Mouse (Mus musculus) adrenal gland, postnatal 25 days (tissue): Measurements from ENCODE around the gene Fbxl7. TPM values are rescaled to one million over a fixed set of nuclear protein-coding genes. Genes with fewer than 3 reads are reported as not detected.
A peak's percentile ranks its signal among the peaks of the same experiment; 100 is the strongest.
"Not testable (repeated sequence)": the region's sequence is repeated elsewhere in the genome, so short reads cannot be mapped to it uniquely, and the experiment has no call there.

Experiments used
- DNase-seq: peaks from one replicate; pipeline ENCODE4 v3.0.0; 2021; ENCODE audit warnings: mixed read lengths
- total RNA-seq: library from RNA; stranded (reverse); gene quantifications from 2 replicates; pipeline ENCODE4 v1.2.3, GENCODE M21; 2021

Gene Fbxl7
- total RNA-seq, 1 experiment from 2014 or later, result 15.5 TPM

DNA sequence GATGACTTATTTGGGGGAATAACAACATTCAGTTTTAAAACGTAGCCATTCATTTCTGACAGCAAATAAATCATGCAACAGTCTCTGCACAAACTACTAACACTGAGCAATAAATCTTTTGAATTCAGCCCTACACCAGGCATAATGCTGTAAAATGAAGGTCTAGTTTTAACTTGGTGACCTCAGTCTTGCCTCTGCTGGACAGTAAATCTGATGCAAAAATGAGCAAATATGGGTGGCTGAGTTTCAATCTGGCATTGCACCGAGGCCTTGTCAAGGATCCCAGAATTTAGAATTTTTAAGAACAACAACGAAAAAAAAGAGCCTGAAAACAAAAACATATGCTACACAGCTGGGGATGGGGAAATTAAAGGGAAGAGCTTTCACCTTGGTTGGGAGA, 85.8 kb downstream of the Fbxl7 start:
- no peak for DNase-seq

DNA sequence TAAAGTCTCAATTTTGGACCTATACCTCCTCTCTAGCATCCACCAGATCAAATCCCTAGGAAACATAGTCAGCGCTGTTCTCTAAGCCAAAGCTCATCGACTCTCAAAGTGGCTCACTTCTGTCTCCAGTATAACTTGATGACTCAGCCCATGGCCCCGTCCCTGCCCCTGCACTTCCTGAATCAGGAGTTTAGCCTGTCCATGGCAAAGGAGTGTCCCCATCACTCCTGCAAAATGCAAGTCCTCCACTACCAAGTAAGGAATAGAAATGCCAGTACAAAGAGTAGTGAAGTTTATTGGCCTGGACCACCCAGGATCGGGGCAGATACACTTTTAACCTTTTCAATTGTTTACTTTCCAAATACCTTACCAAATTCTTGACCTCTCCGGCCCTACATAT, 91.3 kb downstream of the Fbxl7 start:
- DNase-seq, result peak; percentile 21

DNA sequence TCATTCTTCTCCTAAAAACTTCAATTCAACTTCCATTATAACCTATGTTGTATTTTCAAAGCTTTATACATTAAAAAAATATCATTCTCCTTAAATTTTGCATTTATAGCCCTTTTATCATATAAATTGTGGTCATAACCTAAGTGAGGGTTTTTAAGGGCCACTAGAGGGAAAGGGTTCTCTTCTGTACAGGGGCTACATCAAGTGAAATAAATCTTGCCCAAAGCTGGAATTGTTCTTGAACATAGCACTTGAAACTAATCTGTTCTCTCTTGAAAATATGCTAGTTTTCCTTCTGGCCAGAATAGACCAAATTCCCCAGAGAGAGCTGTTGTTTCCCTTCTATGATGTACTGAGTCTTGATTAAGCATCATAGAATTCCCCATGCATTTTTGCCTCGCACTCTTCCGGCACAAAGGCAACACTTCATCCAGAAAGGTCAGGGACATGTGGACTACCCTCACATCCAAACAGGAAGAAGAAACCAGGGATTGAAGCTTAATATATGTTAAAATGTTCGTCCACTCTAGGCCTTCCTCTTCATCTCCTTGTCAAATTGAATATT, 95.8 kb downstream of the Fbxl7 start:
- DNase-seq, result no peak

DNA sequence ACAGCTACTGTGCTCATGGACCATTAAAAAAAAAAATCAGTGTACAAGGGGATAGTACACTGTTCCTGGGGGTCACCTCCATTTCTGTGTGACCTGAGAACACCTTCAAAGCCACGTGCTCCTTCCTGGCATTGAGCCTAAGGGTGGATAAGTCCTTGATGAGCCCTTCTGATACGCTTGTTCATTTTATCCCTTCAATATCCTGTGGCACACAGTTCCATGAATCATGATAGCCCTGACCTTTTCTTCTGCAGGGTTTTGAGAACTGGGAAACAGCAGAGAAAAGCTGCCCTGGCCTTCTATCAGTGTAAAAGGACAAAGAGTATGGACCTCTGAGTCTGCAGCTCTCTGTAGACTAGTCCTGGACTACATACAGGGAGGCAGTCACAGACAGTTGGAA, 99.4 kb downstream of the Fbxl7 start:
- peak; percentile 39 for DNase-seq

DNA sequence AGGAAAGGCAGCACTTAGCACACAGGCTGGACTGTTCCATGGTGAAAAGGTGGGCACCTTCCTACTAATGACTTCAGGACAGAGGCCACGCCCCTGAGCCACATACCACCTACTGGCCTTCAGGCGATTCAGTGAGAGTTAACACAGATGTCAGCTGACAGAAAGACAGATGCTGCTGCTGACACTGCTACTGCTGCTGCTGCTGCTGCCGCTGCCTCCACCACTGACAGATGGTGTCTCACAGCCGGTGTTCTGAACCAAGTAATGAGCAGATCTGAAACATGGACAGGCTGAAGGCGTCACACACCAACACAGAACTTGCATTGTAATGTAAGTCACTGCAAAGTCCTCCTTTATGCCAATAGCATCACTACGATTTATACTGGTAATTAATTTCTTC, 99.9 kb downstream of the Fbxl7 start:
- peak; percentile 21 for DNase-seq

DNA sequence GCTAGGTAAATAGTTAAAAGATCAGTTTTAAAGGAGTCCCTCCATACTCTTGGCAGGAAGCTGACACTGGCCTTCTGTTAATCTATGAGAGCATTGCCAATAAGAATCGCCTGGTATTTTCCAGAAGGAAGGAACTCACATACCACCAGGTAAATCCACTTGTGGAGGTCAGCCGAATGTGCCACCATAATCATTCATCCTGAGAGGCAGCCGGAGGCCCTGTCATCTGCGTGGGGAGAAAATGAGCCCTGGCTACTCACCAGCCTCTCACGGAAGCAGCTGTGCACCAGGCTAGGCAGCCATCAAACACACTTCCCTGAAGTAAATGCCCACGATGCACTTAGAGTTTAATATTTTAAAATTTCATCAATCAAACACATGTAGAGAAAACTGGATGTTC, 108.2 kb downstream of the Fbxl7 start:
- DNase-seq, result no peak

DNA sequence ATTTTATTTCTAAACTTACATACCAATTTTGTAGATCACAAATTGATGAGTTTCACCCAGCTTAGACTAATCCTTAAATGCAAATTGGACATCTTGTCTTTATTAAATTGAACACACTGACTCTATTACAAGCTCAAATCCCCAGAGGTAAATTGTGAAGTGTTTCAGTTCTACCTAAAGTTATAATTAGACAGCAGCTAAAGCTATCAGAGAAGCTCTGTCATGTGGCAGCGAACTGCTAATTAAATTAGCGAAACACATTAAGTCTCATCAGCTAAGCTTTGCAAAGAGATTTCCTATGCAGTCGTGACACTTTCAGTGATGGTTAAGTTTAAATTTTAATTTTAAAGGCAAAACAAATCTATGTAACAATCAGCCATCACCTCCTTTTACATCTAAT, 114.8 kb downstream of the Fbxl7 start:
- DNase-seq, result no peak

DNA sequence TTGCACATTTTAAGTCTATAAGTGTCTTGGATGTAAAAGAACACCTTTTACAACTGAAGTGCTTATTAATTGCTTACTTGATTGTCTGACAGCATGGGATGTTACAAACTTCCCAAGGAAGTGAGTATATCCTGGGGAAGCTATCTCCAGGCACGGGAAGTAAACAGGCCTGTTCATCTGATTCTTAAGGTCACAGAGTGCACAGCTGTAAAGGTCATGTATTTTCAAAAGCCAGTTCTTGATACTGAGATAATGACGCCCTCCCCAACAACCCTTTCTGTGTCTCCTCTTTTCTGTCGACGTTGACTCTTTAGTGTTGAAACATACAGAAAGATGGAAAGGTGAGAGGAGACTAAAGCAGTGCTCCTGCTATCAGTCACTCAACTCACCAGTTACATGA, 116.3 kb downstream of the Fbxl7 start:
- DNase-seq, result no peak

DNA sequence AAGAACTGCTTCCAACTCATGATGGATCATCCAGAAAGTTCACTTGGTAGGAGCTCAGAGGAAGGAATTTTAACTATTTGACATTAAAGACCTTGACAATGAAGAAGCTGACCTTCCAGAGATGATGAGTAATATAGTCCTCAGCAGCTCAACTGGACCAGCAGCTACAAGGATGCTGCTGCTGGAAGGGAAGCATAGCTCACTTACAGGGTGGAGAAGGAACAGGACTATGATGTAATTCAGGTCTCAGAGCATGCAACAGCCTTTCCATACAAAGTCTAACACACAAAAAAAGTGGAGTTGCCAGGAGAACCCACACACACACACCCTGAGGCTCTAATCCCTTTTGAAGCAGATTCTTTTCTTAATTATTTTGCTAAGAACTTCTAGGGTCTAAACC, 119.7 kb downstream of the Fbxl7 start:
- no peak for DNase-seq

DNA sequence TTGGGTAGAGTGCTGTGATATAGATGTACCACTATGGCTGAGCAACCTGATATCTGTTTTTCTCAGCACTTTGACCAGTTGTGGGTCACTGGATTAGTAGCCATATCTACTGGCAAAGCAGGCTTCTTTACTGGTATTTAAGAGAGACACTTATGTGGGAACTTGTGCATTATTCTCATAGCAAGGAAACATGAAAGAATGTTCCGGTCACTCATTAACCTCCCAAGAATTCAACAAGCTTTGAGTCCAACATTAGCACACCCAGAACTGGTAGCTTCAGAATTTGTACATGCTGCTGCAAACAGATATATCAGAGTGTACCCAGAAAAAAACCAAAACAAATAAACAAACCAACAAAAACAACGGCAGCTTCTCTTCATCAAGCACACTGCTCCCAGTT, 120.5 kb downstream of the Fbxl7 start:
- no peak for DNase-seq

DNA sequence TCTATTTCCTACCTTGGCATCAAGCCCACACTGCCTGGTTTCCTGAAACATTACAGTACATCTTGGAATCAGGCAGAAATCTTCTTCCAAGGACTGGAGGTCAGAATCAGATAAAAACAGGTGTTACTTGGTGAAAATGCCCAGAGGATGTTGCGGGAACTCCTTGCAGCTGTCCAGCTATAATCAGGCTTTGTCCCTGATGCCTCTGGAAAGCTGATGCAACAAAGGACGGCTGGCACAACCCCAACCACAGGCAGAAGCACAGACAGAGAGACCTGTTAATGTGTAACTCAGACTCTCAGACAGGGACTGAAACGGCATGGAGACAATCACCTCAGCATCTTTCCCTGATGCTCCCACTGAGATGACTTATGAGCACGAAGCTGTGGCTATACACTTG, 133.7 kb downstream of the Fbxl7 start:
- no peak for DNase-seq

DNA sequence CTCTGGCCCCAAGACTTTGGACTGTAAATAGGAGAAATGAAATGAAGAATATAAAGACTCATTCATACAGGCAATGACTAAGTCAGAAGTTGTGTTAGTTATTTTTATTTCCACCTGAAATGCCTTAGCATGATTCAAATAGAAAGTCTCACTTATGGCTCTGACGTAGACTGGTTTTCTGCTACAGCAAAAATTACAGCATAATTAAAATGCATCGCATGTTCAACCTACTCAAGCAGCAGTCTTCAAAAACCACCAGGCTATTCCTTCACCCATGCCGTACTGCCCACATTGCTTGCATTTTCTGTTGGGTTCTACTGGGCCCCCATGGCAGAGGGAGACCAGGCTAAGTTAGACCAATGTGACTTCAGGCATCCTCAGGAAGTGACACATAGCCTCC, 146.9 kb downstream of the Fbxl7 start:
- DNase-seq, result no peak

DNA sequence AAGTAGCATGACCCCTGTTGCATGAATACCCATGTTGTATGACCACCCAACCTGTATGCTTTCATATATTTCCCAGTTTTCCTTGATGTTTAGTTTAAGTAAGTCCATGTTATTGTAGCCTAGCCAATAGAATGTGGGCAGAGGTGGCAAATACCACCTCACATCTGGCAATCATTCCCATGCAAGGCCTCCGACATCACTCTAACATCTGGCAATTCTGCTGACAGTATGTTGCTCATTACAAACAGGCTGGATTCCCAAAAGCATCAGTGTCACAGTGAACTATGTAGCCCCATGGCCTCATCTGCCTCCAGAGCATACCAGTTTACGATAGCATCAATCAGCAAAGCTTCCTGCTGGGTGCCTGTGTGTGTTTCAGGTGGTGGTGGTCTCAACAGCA, 163.0 kb downstream of the Fbxl7 start:
- no peak for DNase-seq

DNA sequence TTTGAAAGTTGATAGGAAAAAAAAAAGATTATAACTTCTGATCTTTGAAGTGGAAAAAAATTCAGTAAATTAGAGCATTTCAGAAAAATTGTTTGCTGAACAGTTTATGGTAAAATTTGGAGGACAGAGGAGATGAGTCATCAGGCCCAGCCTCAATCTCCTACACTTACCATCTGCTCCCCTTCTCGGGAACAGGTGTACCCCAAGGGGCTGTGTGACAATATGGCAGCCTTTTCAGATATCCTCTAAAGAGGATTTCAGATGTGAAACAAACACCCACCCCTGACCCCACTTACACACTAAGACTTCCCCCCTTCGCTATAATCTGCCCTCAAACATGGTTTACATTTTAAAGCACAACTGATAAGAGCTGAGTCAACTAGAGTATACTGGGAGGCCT, 164.6 kb downstream of the Fbxl7 start:
- no peak for DNase-seq

DNA sequence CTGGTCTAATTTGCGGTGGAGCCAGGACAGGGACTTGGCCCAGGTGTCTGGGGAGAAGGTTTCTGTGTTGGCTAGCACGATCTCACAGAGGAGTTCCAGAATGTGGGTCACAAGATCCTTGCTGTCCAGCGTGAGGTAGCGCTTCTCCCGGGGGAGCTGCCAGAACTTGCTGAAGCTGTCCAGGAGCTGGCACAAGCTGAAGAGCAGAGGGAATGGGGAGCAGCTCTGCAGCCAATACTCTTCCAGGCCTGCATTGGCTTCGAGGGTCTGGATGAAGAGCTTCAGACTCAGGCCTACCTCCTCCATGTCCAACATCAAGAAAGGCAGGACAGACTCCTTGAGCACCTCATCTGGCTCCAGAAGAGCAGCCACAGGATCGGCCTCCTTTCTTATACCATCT, 166.0 kb downstream of the Fbxl7 start:
- DNase-seq, result not testable (repeated sequence)

DNA sequence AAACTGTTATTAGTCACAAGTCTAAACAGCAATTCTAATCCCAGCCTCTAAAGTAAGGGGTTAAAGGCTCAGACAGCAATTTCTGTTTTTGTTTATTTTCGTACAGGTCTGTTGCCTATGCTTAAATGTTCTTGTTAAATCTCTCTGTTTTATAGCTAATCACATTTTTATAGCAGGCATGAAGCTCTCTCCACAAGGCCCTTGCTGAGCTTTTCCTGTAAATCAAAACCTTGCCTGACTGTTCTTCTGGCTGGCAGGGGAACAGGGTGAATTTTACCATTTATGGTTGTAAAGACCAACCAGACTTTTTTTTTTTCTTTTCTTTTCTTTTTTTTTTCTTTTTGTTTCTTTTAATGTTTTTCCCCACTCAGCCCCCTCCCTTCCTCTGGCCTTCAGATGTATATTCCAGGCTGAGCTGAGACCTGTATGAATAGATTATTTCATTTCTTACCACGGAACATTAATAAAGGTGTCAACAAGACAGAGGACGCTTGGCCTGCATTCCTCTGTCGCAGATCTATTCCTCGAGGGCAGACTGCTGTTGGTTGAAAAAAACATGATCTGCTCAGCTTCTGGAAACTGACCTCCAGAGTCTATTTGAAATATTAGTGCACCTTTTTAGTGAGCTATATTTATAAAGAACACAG, 176.9 kb downstream of the Fbxl7 start:
- no peak for DNase-seq

DNA sequence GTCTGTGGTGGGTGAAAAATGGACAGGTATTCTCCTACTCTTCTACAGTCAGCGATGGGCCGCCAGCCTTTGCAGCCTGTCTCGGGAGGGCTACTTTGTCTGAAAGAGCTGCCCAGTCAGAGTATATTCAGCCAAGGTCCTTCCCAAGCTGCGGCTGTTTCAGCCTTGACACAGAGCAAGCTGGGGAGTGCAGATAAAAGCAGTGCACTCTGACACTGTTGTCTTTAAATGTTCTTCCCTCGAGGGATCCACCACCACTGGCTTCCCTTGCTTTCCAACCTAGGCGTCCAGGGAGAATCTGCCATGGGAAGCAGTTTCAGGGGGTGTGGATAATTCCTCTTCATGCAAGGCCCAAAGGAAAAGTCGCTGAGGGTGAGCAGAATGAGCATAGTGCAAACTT, 177.4 kb downstream of the Fbxl7 start:
- DNase-seq, result peak; percentile 47

DNA sequence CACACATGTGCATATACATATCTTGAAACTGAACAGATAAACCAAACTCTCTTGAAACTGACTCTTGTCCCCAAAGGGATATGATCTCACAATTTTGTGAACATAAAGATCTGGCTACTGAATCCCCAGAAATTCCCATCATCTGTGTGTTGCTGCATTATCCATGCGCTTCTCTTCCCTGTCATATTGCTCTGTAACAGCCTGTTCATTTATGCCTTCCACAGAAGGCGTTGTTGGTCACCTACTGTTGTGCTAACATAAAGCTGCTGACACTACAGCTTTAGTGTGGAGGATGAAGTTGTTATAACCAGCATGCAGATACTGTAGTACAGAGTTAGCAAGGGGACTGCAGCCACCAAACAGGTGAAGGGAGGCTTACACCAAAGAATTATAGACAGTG, 179.2 kb downstream of the Fbxl7 start:
- no peak for DNase-seq

DNA sequence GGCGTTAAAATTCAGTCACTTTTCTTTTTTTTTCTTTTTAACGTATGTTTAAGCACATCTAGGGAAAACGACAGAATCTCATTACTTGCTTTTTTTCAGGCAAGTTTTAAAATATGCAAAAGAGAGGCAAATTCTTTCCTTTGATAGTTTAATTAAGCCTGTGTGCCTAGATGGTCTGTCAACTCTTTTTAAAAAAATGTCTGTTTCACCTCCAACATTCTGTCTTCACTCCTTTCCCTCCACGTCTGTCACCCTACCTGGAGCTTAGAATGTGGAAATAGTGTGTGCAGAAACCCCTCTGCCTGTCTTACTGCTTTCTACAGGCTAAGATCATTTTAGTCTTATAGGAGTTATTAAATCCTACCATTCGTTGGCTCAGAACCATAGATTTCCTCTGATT, 179.7 kb downstream of the Fbxl7 start:
- no peak for DNase-seq

DNA sequence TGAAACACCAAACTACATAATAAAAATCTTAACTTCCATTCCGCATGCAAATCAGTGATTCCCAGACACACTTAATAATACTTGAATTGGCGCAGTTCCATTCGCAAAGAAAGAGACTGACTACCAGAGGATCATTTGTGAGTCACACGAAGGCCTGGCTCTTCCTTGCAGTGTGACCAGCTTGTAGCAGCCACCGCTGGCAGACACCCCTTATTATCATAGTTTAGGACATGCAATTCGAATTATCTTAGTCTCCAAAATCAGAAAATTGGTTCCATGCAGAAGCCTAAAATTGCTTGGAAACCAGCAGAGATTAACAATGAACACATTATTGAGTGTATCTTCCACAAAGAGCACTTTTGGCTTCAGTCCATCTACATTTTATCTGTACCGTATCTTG, 183.1 kb downstream of the Fbxl7 start:
- no peak for DNase-seq

DNA sequence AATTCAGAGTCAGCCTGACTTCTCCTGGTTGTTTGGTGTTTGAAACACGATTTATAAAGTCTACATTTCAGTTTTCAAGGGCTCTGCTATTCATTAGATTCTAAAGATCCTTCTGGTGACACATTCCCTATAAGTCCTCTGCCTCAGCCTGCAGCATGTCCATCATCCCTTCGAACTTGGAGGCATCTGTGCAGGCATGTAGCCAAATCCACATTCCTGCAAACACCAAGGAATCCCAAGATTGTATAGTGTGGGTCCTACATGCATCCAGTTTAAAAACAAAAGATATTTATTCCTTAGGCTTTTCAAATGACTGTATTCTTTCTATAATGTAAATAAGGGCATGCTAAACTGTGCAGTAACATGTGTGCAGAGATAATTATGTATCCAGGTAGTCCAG, 190.4 kb downstream of the Fbxl7 start:
- no peak for DNase-seq

DNA sequence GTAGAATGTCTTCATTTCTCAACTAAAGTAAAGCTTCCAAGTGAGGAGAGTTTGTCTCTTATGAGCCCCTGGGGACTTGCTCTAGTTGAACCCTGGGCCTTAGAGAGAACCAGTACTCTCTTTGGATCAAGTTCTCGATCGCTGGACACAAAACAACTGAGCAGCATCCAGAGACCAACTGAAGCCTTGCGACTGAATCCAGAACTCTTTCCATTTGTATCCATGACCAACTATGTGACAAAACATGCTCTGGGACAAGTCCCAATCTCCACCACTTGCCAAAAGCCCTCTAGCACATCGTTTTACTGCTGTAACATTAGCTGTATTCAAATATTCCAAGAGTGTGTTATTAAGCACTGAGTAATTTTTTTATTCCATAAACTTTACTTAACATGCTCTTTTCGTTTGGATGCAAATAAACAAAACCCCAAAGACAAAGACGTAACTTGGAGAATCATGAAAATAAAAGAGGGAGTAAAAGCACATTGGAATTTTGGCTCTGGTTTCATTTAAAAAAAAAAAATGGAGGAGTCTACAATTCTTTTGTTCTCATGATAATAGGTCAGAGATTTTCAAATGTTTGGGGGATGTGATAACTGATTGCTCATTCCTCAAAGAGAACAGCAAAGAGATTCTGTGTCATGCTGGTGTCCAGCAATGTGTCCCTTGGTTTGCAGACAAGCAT, 192.1 kb downstream of the Fbxl7 start:
- DNase-seq, result no peak

DNA sequence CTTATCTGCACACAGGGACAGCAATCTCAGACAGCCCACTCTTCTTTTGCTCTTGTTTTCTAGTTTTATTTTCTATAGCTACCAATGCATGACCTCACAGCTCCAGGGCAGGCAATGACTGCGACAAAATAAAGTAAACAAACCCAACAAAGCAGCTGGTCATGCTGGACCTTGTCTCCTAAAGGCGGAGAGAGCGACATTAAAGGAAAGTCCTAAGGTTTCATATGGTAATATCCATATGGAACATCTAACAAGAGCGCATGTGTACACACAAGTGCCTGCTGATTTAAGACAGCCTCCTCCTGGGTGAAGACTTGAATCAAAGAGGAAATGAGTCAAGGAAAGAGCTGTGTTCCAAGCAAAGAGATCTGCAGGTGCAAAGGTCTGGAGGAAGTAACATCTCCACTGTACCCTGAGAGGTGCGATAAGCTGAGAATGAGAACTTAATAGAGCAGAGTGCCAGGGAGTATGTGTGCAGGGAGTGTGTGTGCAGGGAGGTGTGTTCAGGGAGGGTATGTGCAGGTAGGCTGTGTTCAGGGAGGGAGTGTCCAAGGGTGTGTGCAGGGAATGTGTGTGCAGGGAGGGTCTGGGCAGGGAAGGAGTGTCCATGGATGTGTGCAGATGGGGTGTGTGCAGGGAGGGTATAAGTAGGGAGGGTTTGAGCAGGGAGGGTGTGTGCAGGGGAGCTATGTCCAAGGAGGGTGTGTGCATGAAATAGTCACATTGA, 193.3 kb downstream of the Fbxl7 start:
- DNase-seq, result no peak

DNA sequence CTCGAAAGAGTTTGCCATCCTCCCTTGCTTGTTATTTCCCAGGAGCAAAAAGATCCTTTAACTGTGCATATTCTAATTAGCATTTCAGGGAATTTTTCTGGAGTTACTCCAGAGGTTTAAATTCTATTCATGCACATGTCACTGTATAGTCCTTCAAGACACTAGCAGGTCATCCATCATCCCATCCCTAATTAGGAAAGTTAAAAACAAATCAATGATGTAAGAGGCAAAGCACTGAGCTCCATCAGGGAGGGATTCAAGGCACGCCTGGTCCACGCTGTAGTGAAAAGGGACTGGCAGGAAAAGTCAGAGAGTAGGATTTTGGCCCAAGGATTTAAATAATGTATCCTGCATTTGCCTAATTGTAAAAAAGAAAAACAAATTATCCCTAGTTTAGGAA, 202.3 kb downstream of the Fbxl7 start:
- DNase-seq, result no peak
